Mouse (Mus musculus) c-Kit-positive CD71-negative TER-119-negative erythroid progenitor cells, embryonic 14.5 days (primary cell): Measurements from ENCODE around the gene Ggn.
"Not testable (repeated sequence)": the region's sequence is repeated elsewhere in the genome, so short reads cannot be mapped to it uniquely, and the experiment has no call there.

Source experiments
- DNase-seq: peaks from one replicate; pipeline ENCODE4 v3.0.0-alpha.2; 2013; ENCODE audit warnings: low read depth

Gene Ggn

GRCm38 (mm10) chr7:29212775-29213560, 43.0 kb downstream of the Ggn start:
- not testable (repeated sequence) for DNase-seq

- no peak for DNase-seq
Measured at GRCm38 (mm10) chr7:29213675-29214082, 43.7 kb downstream of the Ggn start, which contains the start of gene Catsperg1. Catsperg1 (minus strand) TSS chr7:29214035.

GRCm38 (mm10) chr7:29214236-29214635, 44.2 kb downstream of the Ggn start:
- DNase-seq = no peak

- DNase-seq = no peak
Measured at GRCm38 (mm10) chr7:29214846-29215245, 44.8 kb downstream of the Ggn start.
